Mouse (Mus musculus) heart, postnatal 25 days (tissue): ENCODE measurements around the gene Banp. TPM values are rescaled to one million over a fixed set of nuclear protein-coding genes. Genes with fewer than 3 reads are reported as not detected.

Experiments
- DNase-seq: peaks from one replicate; pipeline ENCODE4 v3.0.0; 2022; ENCODE audit warnings: low spot score
- intact Hi-C: fragments of 180-260 bp; cut with DNase I; formaldehyde crosslinking; loops from one replicate; pipeline ENCODE4 v1.15.1; 2025
- total RNA-seq, 2 experiments: library from RNA; stranded (reverse); gene quantifications; 2 replicates each; pipeline ENCODE4 v1.2.3; 2021

Banp gene
- total RNA-seq, 2 experiments from 2014 or later: 15.0 to 26.5 TPM

- DNase-seq: peak; percentile 33
Observed at GRCm38 (mm10) chr8:122047206-122047870, 97.8 kb downstream of the Banp start.

DNA sequence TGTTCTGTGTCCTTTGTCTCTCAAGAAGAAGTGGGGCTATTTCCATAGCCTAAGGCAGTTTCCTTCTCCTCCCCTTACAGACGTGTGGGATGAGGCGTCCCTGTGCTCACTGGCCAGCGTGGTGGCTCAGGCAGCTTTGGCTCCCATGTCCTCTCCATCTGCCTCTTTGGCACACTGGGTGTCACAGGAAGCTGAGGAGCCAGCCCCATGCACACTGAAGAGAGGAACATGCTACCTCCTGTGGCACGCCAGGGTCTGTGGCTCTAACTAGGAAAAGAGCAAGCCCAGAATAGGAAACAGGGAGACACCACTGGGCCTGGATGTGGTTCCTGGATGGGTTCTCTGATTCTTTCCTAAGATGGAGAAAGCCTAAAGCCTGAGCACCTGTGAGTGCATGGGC is 99.7 kb downstream of the Banp start:
- no peak for DNase-seq
- intact Hi-C loops: no loop called here

More at GRCm38 (mm10) chr8:122047206-122047870, 97.8 kb downstream of the Banp start:
- intact Hi-C loops: no loop called here

DNA sequence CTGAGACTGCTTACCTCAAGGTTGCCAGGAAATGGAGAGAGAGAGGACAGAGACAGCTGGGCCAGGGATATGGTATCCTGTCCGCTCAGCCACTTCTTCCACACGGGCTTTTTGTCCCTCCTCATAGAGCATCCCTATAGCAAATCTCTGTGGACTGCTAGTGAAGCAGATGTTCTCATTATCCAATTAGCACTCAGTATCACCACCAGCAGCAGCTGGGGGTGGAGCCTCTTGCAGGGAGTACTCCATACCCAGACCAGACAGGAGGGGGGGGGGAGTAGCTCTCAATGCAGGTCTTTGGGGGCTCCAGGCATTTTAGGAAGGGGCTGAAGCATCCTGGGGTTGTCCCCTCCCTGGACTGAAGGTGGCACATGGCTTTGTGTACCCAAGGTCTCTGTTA is 100.4 kb downstream of the Banp start:
- no peak for DNase-seq
- intact Hi-C loops: no loop called here

GRCm38 (mm10) chr8:122050620-122051019 is 101.1 kb downstream of the Banp start:
- intact Hi-C loops: no loop called here
- DNase-seq: no peak

- no peak for DNase-seq
- intact Hi-C loops: no loop called here
Observed at GRCm38 (mm10) chr8:122055321-122055720, 105.8 kb downstream of the Banp start.

GRCm38 (mm10) chr8:122056113-122056512 is 106.6 kb downstream of the Banp start:
- intact Hi-C loops: no loop called here
- no peak for DNase-seq

GRCm38 (mm10) chr8:122056882-122057281 is 107.3 kb downstream of the Banp start:
- intact Hi-C loops: no loop called here
- no peak for DNase-seq

DNA sequence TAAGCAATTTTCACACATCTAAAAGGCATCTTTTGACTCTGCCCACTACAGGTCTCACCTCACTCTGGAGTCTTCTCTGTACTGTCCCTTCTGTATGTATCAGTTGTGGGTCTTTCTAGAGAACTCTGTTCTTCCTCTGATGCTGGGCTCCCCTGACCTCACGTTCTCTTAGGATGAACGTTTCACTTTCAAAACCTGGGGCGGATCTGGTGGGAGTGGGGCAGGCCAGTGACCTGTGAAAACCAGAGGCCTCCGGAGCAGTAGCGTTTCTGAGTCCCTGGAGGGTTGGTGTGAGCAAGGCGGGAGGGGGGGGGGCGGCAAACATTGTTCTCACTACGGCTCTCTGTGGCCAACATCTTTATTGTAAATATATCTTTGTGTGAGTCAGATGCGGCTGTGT is 109.0 kb downstream of the Banp start:
- DNase-seq: no peak
- intact Hi-C loops: no loop called here

DNA sequence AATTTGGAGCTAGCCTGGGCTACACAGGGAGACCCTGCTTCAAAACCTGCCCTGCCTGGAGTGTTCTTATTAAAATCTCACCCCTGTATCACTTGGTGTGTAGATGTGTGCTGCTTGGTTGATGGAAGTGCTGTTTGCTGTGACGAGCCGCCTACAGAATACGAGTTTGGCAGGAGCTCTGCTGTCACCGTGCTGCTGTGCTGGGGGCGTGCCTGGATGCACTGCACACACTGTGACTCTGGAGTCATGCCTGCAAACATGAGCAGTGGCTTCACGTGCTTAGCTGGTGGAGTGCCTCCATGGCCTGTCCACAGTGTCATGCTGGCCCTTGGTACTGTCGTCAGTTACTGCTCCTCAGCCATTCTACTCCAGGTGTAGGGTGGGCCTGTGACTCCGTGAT is 109.4 kb downstream of the Banp start:
- DNase-seq: no peak
- intact Hi-C loops: no loop called here

DNA sequence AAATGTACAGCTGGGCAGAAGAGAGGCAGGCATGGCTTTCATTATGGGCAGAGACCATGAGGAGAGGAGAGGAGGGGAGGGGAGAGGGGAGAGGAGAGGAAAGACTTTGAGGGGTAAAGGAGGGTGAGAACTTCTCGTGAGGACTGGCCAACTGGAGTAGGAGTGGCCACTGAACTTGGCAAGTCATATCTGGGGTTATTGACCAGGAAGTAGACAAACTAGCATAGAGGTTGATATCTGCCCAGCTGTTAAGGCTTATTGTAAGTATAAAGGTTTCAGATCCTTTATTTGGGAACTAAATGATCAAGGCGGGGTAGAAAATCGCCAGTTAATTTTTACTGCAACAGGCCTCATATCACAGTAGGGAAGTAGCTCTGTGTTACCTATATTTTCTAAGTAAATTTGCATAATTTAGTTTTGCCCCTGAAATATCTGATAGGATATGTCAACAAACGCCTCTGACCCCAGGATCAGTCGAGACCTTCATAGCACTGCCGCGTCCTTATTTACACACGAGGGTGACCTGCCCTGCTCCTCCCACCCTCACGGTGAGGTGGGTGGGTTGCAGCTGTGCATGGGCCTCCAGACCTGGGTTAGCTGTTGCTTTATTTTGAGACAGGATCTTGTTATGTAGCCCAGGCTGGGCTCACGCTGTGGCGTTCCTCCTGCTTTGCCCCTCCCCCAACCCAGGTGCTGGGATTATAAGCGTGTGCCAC is 113.1 kb downstream of the Banp start:
- intact Hi-C loops: no loop called here
- no peak for DNase-seq

- no peak for DNase-seq
- intact Hi-C loops: no loop called here
Observed at GRCm38 (mm10) chr8:122064353-122064752, 114.8 kb downstream of the Banp start.

- intact Hi-C loops: no loop called here
- DNase-seq: no peak
Observed at GRCm38 (mm10) chr8:122067783-122068505, 118.4 kb downstream of the Banp start.

DNA sequence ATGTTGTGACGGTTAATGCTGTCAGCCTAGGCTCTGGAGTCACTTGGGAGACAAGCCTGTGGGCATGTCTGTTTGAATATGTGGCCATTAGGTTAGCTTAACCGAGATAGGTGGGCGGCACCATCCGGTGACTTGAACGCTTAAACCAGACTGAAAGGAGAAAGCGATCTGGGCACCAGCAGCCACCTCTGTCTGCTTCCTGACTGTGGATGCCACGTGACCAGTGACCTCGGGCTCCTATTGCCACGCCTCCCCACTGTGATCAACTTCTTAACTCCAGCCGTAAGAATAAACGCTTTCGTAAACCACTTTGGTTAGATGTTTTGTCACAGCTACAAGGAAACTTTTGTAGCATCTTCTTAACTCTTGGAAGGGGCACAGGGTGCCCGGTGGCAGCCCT is 119.1 kb downstream of the Banp start:
- no peak for DNase-seq
- intact Hi-C loops: no loop called here

- intact Hi-C loops: no loop called here
- DNase-seq: no peak
Observed at GRCm38 (mm10) chr8:122069281-122069680, 119.7 kb downstream of the Banp start.

DNA sequence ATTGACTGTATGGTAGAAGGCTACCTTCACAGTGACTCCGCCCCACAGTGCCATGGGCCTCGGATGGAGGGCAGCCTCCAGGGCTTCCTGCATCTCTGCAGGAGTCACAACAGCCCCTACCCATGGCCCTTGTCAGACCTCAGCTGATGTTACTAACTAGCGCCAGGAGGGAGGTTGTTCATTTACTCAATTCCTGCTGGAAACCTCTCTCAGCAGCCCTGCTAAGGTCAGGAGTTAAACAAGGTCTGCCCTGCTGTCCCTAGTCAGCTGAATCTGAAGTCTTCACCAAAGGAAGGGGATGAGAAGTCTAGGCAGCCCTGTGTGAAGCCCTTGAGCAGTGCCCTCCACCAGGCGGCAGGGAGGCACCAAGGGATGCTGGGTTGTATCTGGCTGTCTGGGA is 121.6 kb downstream of the Banp start:
- DNase-seq: no peak
- intact Hi-C loops: no loop called here

DNA sequence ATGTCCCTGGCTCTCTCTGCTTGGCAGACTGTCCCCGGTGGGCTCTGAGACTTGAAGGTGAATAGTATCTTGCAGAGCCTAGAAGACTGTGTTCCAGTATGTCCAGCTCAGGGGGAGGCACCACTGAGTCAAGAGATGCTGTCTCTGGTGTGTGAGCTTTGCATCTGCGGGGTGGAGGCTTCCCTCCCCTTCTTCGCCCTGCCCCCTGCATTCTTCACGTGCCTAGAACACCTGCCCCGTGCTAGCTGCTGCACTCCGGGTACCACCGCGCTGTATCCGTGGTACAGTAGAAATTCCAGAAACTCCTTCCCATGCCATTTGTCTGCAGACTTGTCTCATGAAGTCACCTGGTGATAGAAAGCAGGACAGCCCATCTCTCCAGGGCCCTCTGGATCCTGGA is 124.4 kb downstream of the Banp start:
- no peak for DNase-seq
- intact Hi-C loops: no loop called here

DNA sequence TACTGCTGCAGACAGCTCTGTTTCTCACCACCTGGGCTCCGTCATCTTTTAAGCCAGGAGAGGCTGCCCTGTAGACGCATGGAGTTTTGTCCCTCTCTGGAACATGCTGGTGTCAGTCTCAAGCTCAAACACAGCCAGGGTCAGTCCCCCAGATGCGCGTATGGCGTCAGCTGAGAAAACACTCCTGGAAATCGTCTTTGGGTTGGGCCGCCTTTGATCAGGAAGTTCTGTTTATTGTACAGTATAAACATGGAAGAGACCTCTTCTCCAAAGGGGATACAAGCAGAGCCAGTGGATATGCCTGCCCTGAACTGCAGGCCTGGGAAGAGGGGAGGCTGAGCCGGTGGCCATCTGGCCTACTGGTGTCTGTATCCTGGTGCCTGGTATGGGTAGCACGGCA is 124.9 kb downstream of the Banp start:
- intact Hi-C loops: no loop called here
- no peak for DNase-seq

DNA sequence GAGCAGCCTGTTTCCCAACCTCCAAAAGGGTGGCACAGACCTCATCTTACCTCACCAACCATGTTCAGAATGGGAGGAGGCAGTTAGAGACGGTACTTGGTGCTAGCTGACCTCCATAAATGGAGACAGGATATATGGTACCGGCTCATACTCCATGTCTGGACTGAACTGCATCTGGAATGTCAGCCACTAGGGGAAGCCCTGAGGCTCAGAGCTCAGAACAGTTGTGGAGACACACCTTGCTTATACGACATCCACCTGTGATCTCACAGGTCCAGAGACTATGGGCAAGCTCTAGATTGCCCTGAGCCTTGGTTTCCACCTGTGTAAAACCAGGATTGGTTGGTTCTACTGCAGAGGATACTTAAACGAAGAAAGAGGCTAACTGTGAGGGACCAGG is 125.4 kb downstream of the Banp start:
- no peak for DNase-seq
- intact Hi-C loops: no loop called here

- DNase-seq: no peak
Observed at GRCm38 (mm10) chr8:122076183-122076842, 126.8 kb downstream of the Banp start.

GRCm38 (mm10) chr8:122078321-122078720 is 128.8 kb downstream of the Banp start:
- DNase-seq: no peak
- intact Hi-C loops: no loop called here

More at GRCm38 (mm10) chr8:122076183-122076842, 126.8 kb downstream of the Banp start:
- intact Hi-C loops: no loop called here
